Mouse (Mus musculus) kidney, embryonic 16.5 days (tissue): Measurements from ENCODE around the gene C1qtnf1. TPM values are rescaled to one million over a fixed set of nuclear protein-coding genes. Genes with fewer than 3 reads are reported as not detected.
A peak's percentile ranks its signal among the peaks of the same experiment; 100 is the strongest.

Source experiments
- ATAC-seq: fragments of 200-750 bp; cut with Nextera tagmentation; 2 replicates; pipeline ENCODE4 v1.8.0; 2017; ENCODE audit warnings: moderate TSS enrichment; ENCODE audit not compliant: low FRiP score, low TSS enrichment
- H3K27ac ChIP-seq: fragments of 300-500 bp; sonication (generic); 2 replicates; pipeline ENCODE4 v1.5.1; 2014; ENCODE audit warnings: low read length
- H3K27me3 ChIP-seq: fragments of 300-500 bp; sonication (generic); 2 replicates; pipeline ENCODE4 v1.6.1; 2014; ENCODE audit warnings: low read length, control low read depth, mixed read lengths; ENCODE audit not compliant: insufficient read depth
- H3K36me3 ChIP-seq: fragments of 300-500 bp; sonication (generic); 2 replicates; pipeline ENCODE4 v1.6.1; 2014; ENCODE audit warnings: low read length, control low read depth, mixed read lengths; ENCODE audit not compliant: insufficient read depth
- H3K4me1 ChIP-seq: fragments of 300-500 bp; sonication (generic); 2 replicates; pipeline ENCODE4 v1.6.1; 2014; ENCODE audit warnings: low read length, control low read depth, mixed read lengths; ENCODE audit not compliant: insufficient read depth
- H3K4me2 ChIP-seq: fragments of 300-500 bp; sonication (generic); replicated peaks from 2 replicates; pipeline ENCODE4 v1.6.1; 2014; ENCODE audit warnings: low read depth, low read length
- H3K4me3 ChIP-seq: fragments of 300-500 bp; sonication (generic); 2 replicates; pipeline ENCODE4 v1.5.1; 2014; ENCODE audit warnings: mild to moderate bottlenecking, low read length
- H3K9ac ChIP-seq: fragments of 300-500 bp; sonication (generic); replicated peaks from 2 replicates; pipeline ENCODE4 v1.6.1; 2014; ENCODE audit warnings: low read length
- H3K9me3 ChIP-seq: fragments of 300-500 bp; sonication (generic); 2 replicates; pipeline ENCODE4 v1.6.1; 2016; ENCODE audit warnings: low read length, control low read depth
- WGBS: fragments of 180-500 bp; shearing (Covaris S2); extraction: QIAGEN DNeasy Blood & Tissue Kit; methylation state at CpG from one replicate; pipeline ENCODE4 v1.1.7; 2014; 5-methylcytosine and 5-hydroxymethylcytosine counted together
- polyA plus RNA-seq: library from polyadenylated mRNA; unstranded; fragments of >200 nt; fragmentation: Nextera tagmentation; extraction: Ambion mirVana; gene quantifications from 2 replicates; pipeline ENCODE4 v1.2.1, GENCODE M21; 2015

The C1qtnf1 gene
- polyA plus RNA-seq, 1 experiment from 2014 or later: 8.3 TPM

DNA sequence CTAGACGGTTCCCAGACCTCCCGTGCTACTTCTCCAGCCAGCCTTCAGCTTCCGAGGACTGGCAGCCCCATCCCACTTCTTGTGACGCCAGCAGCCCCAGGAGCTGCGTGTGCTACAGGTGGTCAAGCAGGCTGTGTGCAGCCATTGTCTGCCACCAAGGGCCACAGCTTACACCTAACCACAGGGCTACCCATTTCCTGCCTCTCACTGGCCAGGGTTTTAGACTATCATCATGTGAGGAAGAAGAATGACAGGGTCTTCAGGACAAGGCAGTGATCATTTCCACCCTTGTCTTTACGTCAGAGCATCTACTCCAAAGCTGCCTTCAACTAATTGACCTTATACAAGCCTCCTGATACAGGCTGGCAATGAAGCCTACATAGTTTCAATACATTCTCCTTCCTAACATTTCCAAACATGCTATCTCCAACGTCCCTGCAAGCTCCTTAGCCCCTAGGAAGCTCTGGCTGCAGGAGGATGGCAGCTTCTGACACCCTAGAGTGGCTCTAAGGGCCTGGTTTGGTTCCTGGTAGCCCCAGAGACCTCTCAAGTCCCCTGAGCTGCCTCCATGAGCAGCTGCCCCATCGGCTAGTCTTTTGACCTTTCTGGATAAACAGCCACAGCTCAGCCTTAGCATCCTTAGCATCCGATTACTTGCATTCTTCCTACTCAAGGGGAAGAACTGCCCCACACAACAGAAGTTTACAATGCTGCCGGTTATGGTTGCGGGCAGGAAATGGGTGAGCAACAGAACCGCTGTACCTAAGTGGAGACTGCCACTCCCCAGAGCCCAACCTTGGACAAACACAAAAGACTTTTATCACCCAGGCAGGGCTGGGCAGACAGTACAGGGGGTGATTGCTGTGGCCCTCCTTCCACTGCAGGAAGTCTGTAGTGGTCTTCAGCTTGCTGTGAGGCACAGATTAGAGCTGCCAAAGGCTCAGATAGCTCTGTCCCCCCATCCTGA lies 18.6 kb upstream of the C1qtnf1 start:
- 70% methylated on average over 12 of the region's 12 CpGs for WGBS
- no peak for ATAC-seq
- Histone ChIP-seq H3K4me3 (no peak overlapping the region), H3K4me2 (no peak overlapping the region), H3K27ac (no peak overlapping the region), H3K9me3 (no peaks in the 10 kb centered on the region), H3K27me3 (no peaks in the 10 kb centered on the region), H3K9ac (no peak overlapping the region), H3K36me3 (peaks cover 53% of the 10 kb centered on the region), H3K4me1 (peaks cover 48% of the 10 kb centered on the region)

DNA sequence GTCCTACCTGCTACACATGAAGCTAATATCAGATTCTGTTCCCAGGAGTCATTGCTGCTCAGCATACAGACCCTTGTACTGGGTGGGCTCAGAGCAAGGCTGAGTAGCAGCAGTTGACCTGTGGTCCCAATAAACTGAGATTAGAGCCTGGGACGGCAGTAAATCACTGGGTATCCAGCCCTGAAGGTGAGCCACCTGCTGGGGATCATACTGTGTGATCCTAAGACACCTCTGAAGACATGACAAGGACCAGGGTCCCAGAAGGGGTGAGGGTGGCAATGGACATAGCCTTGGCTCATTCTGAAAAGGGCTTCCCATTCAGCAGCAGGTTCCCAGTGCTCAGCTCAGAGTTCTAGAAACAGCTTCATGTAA lies 17.9 kb upstream of the C1qtnf1 start:
- H3K9me3 ChIP-seq: no peaks in the 10 kb centered on the region
- H3K27ac ChIP-seq: no peak overlapping the region
- H3K36me3 ChIP-seq: peaks cover 60% of the 10 kb centered on the region
- no peak overlapping the region for H3K4me2 ChIP-seq
- no peak overlapping the region for H3K4me3 ChIP-seq
- H3K27me3 ChIP-seq: no peaks in the 10 kb centered on the region
- peaks cover 45% of the 10 kb centered on the region for H3K4me1 ChIP-seq
- 70% methylated on average over 1 of the region's 1 CpGs for WGBS
- H3K9ac ChIP-seq: no peak overlapping the region
- ATAC-seq: no peak

DNA sequence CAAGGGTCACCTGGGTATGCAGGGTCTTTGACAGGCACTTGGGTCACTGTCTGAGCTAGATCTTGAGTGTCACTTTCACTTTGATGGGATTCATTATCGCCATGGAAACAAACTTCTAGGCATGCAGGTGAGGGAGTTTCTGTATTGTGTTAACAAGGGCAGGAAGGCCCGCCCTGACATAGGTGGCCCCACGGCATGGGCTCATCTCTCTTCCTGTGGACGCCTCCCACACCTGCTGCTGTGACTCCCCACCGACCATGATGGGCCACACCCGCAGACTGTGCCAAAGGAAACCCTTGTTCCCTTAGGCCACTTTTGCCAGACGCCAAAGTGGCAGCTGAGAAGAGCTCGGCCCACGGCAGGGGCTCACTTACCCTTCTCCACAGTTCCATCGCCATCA lies 17.5 kb upstream of the C1qtnf1 start:
- peaks cover 45% of the 10 kb centered on the region for H3K4me1 ChIP-seq
- no peak overlapping the region for H3K9ac ChIP-seq
- no peak overlapping the region for H3K4me2 ChIP-seq
- peak overlapping the region; percentile 45; the same call in 1 of the 2 replicates for H3K27ac ChIP-seq
- peaks cover 62% of the 10 kb centered on the region for H3K36me3 ChIP-seq
- no peaks in the 10 kb centered on the region for H3K27me3 ChIP-seq
- H3K9me3 ChIP-seq: no peaks in the 10 kb centered on the region
- 60% methylated on average over 10 of the region's 10 CpGs for WGBS
- no peak overlapping the region for H3K4me3 ChIP-seq
- ATAC-seq: no peak

DNA sequence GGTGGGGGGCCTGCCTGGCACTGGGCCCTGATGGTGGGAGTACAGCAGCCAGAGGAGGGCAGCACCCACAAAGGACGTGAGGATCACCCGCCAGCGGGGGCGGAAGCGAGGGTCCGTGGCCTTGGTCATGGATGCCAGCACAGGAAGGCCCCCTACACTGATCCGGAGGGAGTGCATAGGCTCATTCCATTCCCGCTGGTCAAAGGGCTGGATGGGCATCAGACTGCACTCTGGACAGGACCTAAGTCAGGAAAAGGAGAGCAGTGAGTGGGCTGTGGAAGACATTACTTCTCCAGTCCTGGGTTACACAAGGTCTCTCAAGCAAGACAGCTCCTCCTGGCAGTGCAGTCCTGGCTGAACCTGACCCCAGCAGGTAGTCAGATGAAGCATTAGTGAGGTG lies 16.7 kb upstream of the C1qtnf1 start:
- no peaks in the 10 kb centered on the region for H3K9me3 ChIP-seq
- WGBS: 45% methylated on average over 8 of the region's 8 CpGs
- peak; percentile 69 for ATAC-seq
- peak overlapping the region; percentile 79 for H3K27ac ChIP-seq
- peak overlapping the region; percentile 22; the same call in 1 of the 2 replicates for H3K9ac ChIP-seq
- peaks cover 48% of the 10 kb centered on the region for H3K4me1 ChIP-seq
- H3K27me3 ChIP-seq: no peaks in the 10 kb centered on the region
- H3K4me3 ChIP-seq: no peak overlapping the region
- no peak overlapping the region for H3K4me2 ChIP-seq
- peaks cover 64% of the 10 kb centered on the region for H3K36me3 ChIP-seq

- Histone ChIP-seq H3K27ac (no peak overlapping the region), H3K9me3 (no peaks in the 10 kb centered on the region), H3K9ac (no peak overlapping the region), H3K4me1 (peaks cover 57% of the 10 kb centered on the region), H3K4me2 (no peak overlapping the region), H3K4me3 (no peak overlapping the region), H3K27me3 (no peaks in the 10 kb centered on the region), H3K36me3 (peaks cover 51% of the 10 kb centered on the region)
- no peak for ATAC-seq
- WGBS: 75% methylated on average over 2 of the region's 2 CpGs
Observed at GRCm38 (mm10) chr11:118412601-118413000, 15.4 kb upstream of the C1qtnf1 start.

- 84% methylated on average over 4 of the region's 4 CpGs for WGBS
- no peak for ATAC-seq
- Histone ChIP-seq H3K36me3 (peaks cover 47% of the 10 kb centered on the region), H3K27me3 (no peaks in the 10 kb centered on the region), H3K9me3 (no peaks in the 10 kb centered on the region), H3K4me1 (peaks cover 61% of the 10 kb centered on the region), H3K4me3 (no peak overlapping the region), H3K4me2 (no peak overlapping the region), H3K9ac (no peak overlapping the region), H3K27ac (no peak overlapping the region)
Observed at GRCm38 (mm10) chr11:118413055-118413454, 14.9 kb upstream of the C1qtnf1 start.

GRCm38 (mm10) chr11:118414270-118414669 lies 13.7 kb upstream of the C1qtnf1 start:
- Histone ChIP-seq H3K4me2 (no peak overlapping the region), H3K4me3 (no peak overlapping the region), H3K27me3 (no peaks in the 10 kb centered on the region), H3K9me3 (no peaks in the 10 kb centered on the region), H3K36me3 (peaks cover 36% of the 10 kb centered on the region), H3K9ac (no peak overlapping the region), H3K4me1 (peaks cover 65% of the 10 kb centered on the region), H3K27ac (no peak overlapping the region)
- ATAC-seq: no peak
- 75% methylated on average over 5 of the region's 5 CpGs for WGBS

DNA sequence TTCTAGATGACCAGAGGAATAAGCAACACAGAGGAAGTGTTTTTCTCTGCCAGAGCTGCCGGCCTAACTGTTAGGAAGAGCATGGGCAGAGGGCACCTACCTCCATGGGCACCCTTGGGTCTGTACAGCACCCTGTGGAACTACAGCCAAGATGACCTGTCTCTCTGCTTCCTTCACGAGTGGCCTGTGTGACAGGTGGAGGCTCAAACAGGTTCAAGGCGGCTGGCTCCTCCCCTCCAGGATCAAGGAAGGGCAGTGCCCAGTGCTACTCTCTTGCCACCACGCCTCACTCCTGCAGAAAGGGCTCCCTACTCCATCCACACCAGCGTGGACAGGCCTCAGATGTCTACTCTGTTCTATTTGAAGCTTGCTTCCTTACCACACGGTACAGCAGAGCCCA lies 12.4 kb upstream of the C1qtnf1 start:
- no peak overlapping the region for H3K4me3 ChIP-seq
- H3K9ac ChIP-seq: no peak overlapping the region
- no peak for ATAC-seq
- H3K36me3 ChIP-seq: peaks cover 32% of the 10 kb centered on the region
- no peaks in the 10 kb centered on the region for H3K27me3 ChIP-seq
- no peaks in the 10 kb centered on the region for H3K9me3 ChIP-seq
- H3K4me1 ChIP-seq: peaks cover 65% of the 10 kb centered on the region
- no peak overlapping the region for H3K27ac ChIP-seq
- 90% methylated on average over 6 of the region's 6 CpGs for WGBS
- H3K4me2 ChIP-seq: no peak overlapping the region

GRCm38 (mm10) chr11:118416046-118416445 lies 12.0 kb upstream of the C1qtnf1 start:
- 82% methylated on average over 7 of the region's 7 CpGs for WGBS
- Histone ChIP-seq H3K4me1 (peaks cover 61% of the 10 kb centered on the region), H3K27me3 (no peaks in the 10 kb centered on the region)

DNA sequence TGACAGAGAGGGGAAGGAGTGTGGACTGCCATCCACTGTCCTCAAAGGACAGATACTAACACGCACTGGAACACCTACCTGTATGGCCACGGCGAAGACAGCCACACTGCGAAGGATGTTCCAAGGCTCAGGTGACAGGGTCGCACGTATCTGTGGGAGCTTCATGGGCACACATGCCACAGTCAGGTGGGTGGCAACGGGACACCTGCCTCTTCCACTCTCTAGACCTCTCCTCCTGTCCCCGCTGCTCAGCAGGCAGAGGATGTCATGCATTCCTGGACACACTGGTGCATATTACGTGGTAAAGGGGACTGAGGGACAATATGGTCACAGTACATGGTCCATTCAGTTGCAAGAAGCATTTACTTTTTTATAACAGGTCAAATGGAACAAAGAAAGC lies 10.5 kb upstream of the C1qtnf1 start:
- peak overlapping the region; percentile 85 for H3K4me2 ChIP-seq
- H3K9ac ChIP-seq: peak overlapping the region; percentile 95
- H3K27me3 ChIP-seq: no peaks in the 10 kb centered on the region
- no peak for ATAC-seq
- H3K4me3 ChIP-seq: peak overlapping the region; percentile 94; the same call in 1 of the 2 replicates
- 90% methylated on average over 9 of the region's 9 CpGs for WGBS
- H3K9me3 ChIP-seq: no peaks in the 10 kb centered on the region
- H3K36me3 ChIP-seq: peaks cover 27% of the 10 kb centered on the region
- H3K27ac ChIP-seq: no peak overlapping the region
- peaks cover 47% of the 10 kb centered on the region for H3K4me1 ChIP-seq

More at GRCm38 (mm10) chr11:118416046-118416445, 12.0 kb upstream of the C1qtnf1 start:
- no peak overlapping the region; the same call in 1 of the 2 replicates for H3K9ac ChIP-seq
- peaks cover 27% of the 10 kb centered on the region for H3K36me3 ChIP-seq
- no peaks in the 10 kb centered on the region for H3K9me3 ChIP-seq
- no peak overlapping the region for H3K27ac ChIP-seq
- H3K4me3 ChIP-seq: no peak overlapping the region
- no peak for ATAC-seq
- no peak overlapping the region for H3K4me2 ChIP-seq
